Mouse (Mus musculus) liver, embryonic 16.5 days (tissue): ENCODE measurements around the gene Radil. TPM values are rescaled to one million over a fixed set of nuclear protein-coding genes. Genes with fewer than 3 reads are reported as not detected.

Experiments used
- ATAC-seq: fragments of 200-750 bp; cut with Nextera tagmentation; 2 replicates; pipeline ENCODE4 v1.8.0; 2017; ENCODE audit warnings: low read depth, mild to moderate bottlenecking, moderate number of reproducible peaks, moderate library complexity
- H3K27ac ChIP-seq: fragments of 300-500 bp; sonication (generic); 2 replicates; pipeline ENCODE4 v1.5.1; 2014; ENCODE audit warnings: mild to moderate bottlenecking, low read length
- H3K27me3 ChIP-seq: fragments of 300-500 bp; sonication (generic); 2 replicates; pipeline ENCODE4 v1.6.1; 2014; ENCODE audit warnings: low read depth, low read length, mixed read lengths; ENCODE audit not compliant: control insufficient read depth, insufficient read depth
- H3K36me3 ChIP-seq: fragments of 300-500 bp; sonication (generic); 2 replicates; pipeline ENCODE4 v1.6.1; 2014; ENCODE audit warnings: mild to moderate bottlenecking; ENCODE audit not compliant: control insufficient read depth, insufficient read depth
- H3K4me1 ChIP-seq: fragments of 300-500 bp; sonication (generic); 2 replicates; pipeline ENCODE4 v1.6.1; 2014; ENCODE audit warnings: low read depth, low read length, mixed read lengths; ENCODE audit not compliant: control insufficient read depth
- H3K4me2 ChIP-seq: fragments of 300-500 bp; sonication (generic); 2 replicates; pipeline ENCODE4 v1.6.1; 2014; ENCODE audit warnings: low read depth, low read length, mixed read lengths
- H3K4me3 ChIP-seq: fragments of 300-500 bp; sonication (generic); 2 replicates; pipeline ENCODE4 v1.5.1; 2014; ENCODE audit warnings: low read depth, mild to moderate bottlenecking, low read length
- H3K9ac ChIP-seq: fragments of 300-500 bp; sonication (generic); 2 replicates; pipeline ENCODE4 v1.6.1; 2014; ENCODE audit warnings: low read depth, low read length
- H3K9me3 ChIP-seq: fragments of 300-500 bp; sonication (generic); replicated peaks from 2 replicates; pipeline ENCODE4 v1.6.1; 2016; ENCODE audit warnings: low read length; ENCODE audit not compliant: control insufficient read depth
- WGBS: fragments of 180-500 bp; shearing (Covaris S2); extraction: QIAGEN DNeasy Blood & Tissue Kit; methylation state at CpG from one replicate; pipeline ENCODE4 v1.1.7; 2014; ENCODE audit not compliant: insufficient replicate concordance; 5-methylcytosine and 5-hydroxymethylcytosine counted together
- polyA plus RNA-seq: library from polyadenylated mRNA; unstranded; fragments of >200 nt; fragmentation: Nextera tagmentation; extraction: Ambion mirVana; gene quantifications from 2 replicates; pipeline ENCODE4 v1.2.1, GENCODE M21; 2015

Gene Radil
- polyA plus RNA-seq, 1 experiment from 2014 or later, result 0.08 TPM

- Histone ChIP-seq H3K27ac (no peak overlapping the region), H3K4me2 (no peak overlapping the region), H3K36me3 (no peaks in the 10 kb centered on the region), H3K4me1 (no peaks in the 10 kb centered on the region), H3K9me3 (no peaks in the 10 kb centered on the region), H3K4me3 (no peak overlapping the region), H3K27me3 (no peaks in the 10 kb centered on the region), H3K9ac (no peak overlapping the region)
- ATAC-seq, result no peak
- WGBS, result 37% methylated on average over 17 of the region's 17 CpGs
Measured at GRCm38 (mm10) chr5:142478829-142479435, 72.0 kb downstream of the Radil start.

GRCm38 (mm10) chr5:142477866-142478615 is 72.9 kb downstream of the Radil start:
- Histone ChIP-seq H3K9me3 (no peaks in the 10 kb centered on the region), H3K27me3 (no peaks in the 10 kb centered on the region), H3K4me3 (no peak overlapping the region), H3K36me3 (no peaks in the 10 kb centered on the region), H3K9ac (no peak overlapping the region), H3K4me1 (no peaks in the 10 kb centered on the region), H3K4me2 (no peak overlapping the region), H3K27ac (no peak overlapping the region)
- ATAC-seq, result no peak
- 73% methylated on average over 5 of the region's 5 CpGs for WGBS

GRCm38 (mm10) chr5:142477346-142477745 is 73.6 kb downstream of the Radil start:
- WGBS, result 78% methylated on average over 12 of the region's 12 CpGs
- H3K4me3 ChIP-seq, result no peak overlapping the region
- no peaks in the 10 kb centered on the region for H3K4me1 ChIP-seq
- H3K9ac ChIP-seq, result no peak overlapping the region
- no peaks in the 10 kb centered on the region for H3K27me3 ChIP-seq
- no peaks in the 10 kb centered on the region for H3K36me3 ChIP-seq
- ATAC-seq, result no peak
- H3K27ac ChIP-seq, result no peak overlapping the region
- H3K4me2 ChIP-seq, result no peak overlapping the region
- H3K9me3 ChIP-seq, result no peaks in the 10 kb centered on the region

GRCm38 (mm10) chr5:142475669-142476068 is 75.2 kb downstream of the Radil start:
- no peak for ATAC-seq
- WGBS, result 27% methylated on average over 7 of the region's 7 CpGs

GRCm38 (mm10) chr5:142473696-142474095 is 77.2 kb downstream of the Radil start:
- 80% methylated on average over 10 of the region's 10 CpGs for WGBS
- Histone ChIP-seq H3K9ac (no peak overlapping the region), H3K36me3 (peaks cover 10% of the 10 kb centered on the region), H3K4me2 (no peak overlapping the region), H3K27me3 (no peaks in the 10 kb centered on the region), H3K4me1 (no peaks in the 10 kb centered on the region), H3K4me3 (no peak overlapping the region), H3K9me3 (no peaks in the 10 kb centered on the region), H3K27ac (no peak overlapping the region)
- ATAC-seq, result no peak

More at GRCm38 (mm10) chr5:142475669-142476068, 75.2 kb downstream of the Radil start:
- no peaks in the 10 kb centered on the region for H3K9me3 ChIP-seq
- no peaks in the 10 kb centered on the region for H3K4me1 ChIP-seq
- H3K36me3 ChIP-seq, result no peaks in the 10 kb centered on the region
- H3K27me3 ChIP-seq, result no peaks in the 10 kb centered on the region
- no peak overlapping the region for H3K4me3 ChIP-seq
- H3K27ac ChIP-seq, result no peak overlapping the region
- no peak overlapping the region for H3K9ac ChIP-seq
- H3K4me2 ChIP-seq, result no peak overlapping the region

GRCm38 (mm10) chr5:142469796-142470195 is 81.1 kb downstream of the Radil start:
- Histone ChIP-seq H3K9ac (no peak overlapping the region), H3K4me2 (no peak overlapping the region), H3K4me3 (no peak overlapping the region), H3K27ac (no peak overlapping the region), H3K36me3 (peaks cover 15% of the 10 kb centered on the region), H3K9me3 (no peaks in the 10 kb centered on the region), H3K4me1 (peaks cover 2% of the 10 kb centered on the region; the same call in 1 of the 2 replicates), H3K27me3 (no peaks in the 10 kb centered on the region)
- 81% methylated on average over 11 of the region's 11 CpGs for WGBS
- no peak for ATAC-seq

GRCm38 (mm10) chr5:142468375-142468774 is 82.5 kb downstream of the Radil start:
- WGBS, result 77% methylated on average over 13 of the region's 13 CpGs
- Histone ChIP-seq H3K36me3 (peaks cover 15% of the 10 kb centered on the region), H3K4me3 (no peak overlapping the region), H3K4me2 (no peak overlapping the region), H3K27ac (no peak overlapping the region), H3K4me1 (peaks cover 8% of the 10 kb centered on the region), H3K9ac (no peak overlapping the region), H3K27me3 (no peaks in the 10 kb centered on the region), H3K9me3 (no peaks in the 10 kb centered on the region)
- ATAC-seq, result no peak

GRCm38 (mm10) chr5:142463461-142464454 is 87.1 kb downstream of the Radil start, which contains the start of gene Ap5z1:
Ap5z1 (plus strand) TSS chr5:142463944.
- peaks cover 13% of the 10 kb centered on the region for H3K4me1 ChIP-seq
- ATAC-seq, result peak; percentile 97
- H3K9me3 ChIP-seq, result no peaks in the 10 kb centered on the region
- peak within 1 kb of the TSS; percentile 88 for H3K4me3 ChIP-seq
- H3K27me3 ChIP-seq, result no peaks in the 10 kb centered on the region
- H3K4me2 ChIP-seq, result peak within 1 kb of the TSS; percentile 82
- WGBS, result 1% methylated on average over 59 of the region's 60 CpGs
- H3K9ac ChIP-seq, result peak within 1 kb of the TSS; percentile 87
- peaks cover 7% of the 10 kb centered on the region for H3K36me3 ChIP-seq
- peak within 1 kb of the TSS; percentile 82 for H3K27ac ChIP-seq
